Mouse (Mus musculus) adrenal gland, postnatal 14 days (tissue): Measurements from ENCODE around the gene Sbno2. TPM values are rescaled to one million over a fixed set of nuclear protein-coding genes. Genes with fewer than 3 reads are reported as not detected.

Source experiments
- DNase-seq: peaks from one replicate; pipeline ENCODE4 v3.0.0; 2021; ENCODE audit warnings: mixed read lengths
- total RNA-seq: library from RNA; stranded (reverse); gene quantifications from 2 replicates; pipeline ENCODE4 v1.2.3, GENCODE M21; 2021

Sbno2 gene
- total RNA-seq, 1 experiment from 2014 or later: 52.9 TPM

GRCm38 (mm10) chr10:80141786-80142529 lies 36.6 kb upstream of the Sbno2 start:
- DNase-seq: peak; percentile 97

- peak; percentile 98 for DNase-seq
Measured at GRCm38 (mm10) chr10:80141243-80141642, 35.9 kb upstream of the Sbno2 start.

GRCm38 (mm10) chr10:80140666-80141035 lies 35.3 kb upstream of the Sbno2 start, which contains the start of gene Cbarp:
Gene Cbarp, minus strand, starts transcription at chr10:80140835.
- DNase-seq: no peak

- no peak for DNase-seq
Measured at GRCm38 (mm10) chr10:80139975-80140665, 34.7 kb upstream of the Sbno2 start.

- no peak for DNase-seq
Measured at GRCm38 (mm10) chr10:80139439-80139775, 34.0 kb upstream of the Sbno2 start.

- DNase-seq: peak; percentile 82
Measured at GRCm38 (mm10) chr10:80138553-80139438, 33.4 kb upstream of the Sbno2 start, which contains the start of gene Atp5d. Gene Atp5d, plus strand, starts transcription at chr10:80138632.

- peak; percentile 56 for DNase-seq
Measured at GRCm38 (mm10) chr10:80137626-80138552, 32.5 kb upstream of the Sbno2 start.

- peak; percentile 71 for DNase-seq
Measured at GRCm38 (mm10) chr10:80136952-80137625, 31.7 kb upstream of the Sbno2 start.

GRCm38 (mm10) chr10:80136179-80136951 lies 31.0 kb upstream of the Sbno2 start:
- peak; percentile 48 for DNase-seq

- no peak for DNase-seq
Measured at GRCm38 (mm10) chr10:80135641-80136040, 30.3 kb upstream of the Sbno2 start.

- DNase-seq: no peak
Measured at GRCm38 (mm10) chr10:80135161-80135560, 29.8 kb upstream of the Sbno2 start.

- peak; percentile 72 for DNase-seq
Measured at GRCm38 (mm10) chr10:80134421-80134820, 29.1 kb upstream of the Sbno2 start.

GRCm38 (mm10) chr10:80133226-80133849 lies 28.0 kb upstream of the Sbno2 start:
- peak; percentile 55 for DNase-seq

- no peak for DNase-seq
Measured at GRCm38 (mm10) chr10:80131952-80132350, 26.6 kb upstream of the Sbno2 start.

GRCm38 (mm10) chr10:80131316-80131951 lies 26.1 kb upstream of the Sbno2 start:
- peak; percentile 87 for DNase-seq

GRCm38 (mm10) chr10:80130403-80131031 lies 25.1 kb upstream of the Sbno2 start:
- DNase-seq: no peak

GRCm38 (mm10) chr10:80129846-80130245 lies 24.5 kb upstream of the Sbno2 start:
- DNase-seq: no peak

GRCm38 (mm10) chr10:80127920-80128319 lies 22.5 kb upstream of the Sbno2 start:
- DNase-seq: no peak
